Mouse (Mus musculus) E14TG2a.4 (cell line): ENCODE results near the gene Polm.

ENCODE experiments used
- CTCF ChIP-seq: conservative IDR thresholded peaks from 2 replicates; pipeline ENCODE4 v1.5.1; 2014; ENCODE audit warnings: low read length
- POU5F1 ChIP-seq: IDR thresholded peaks from 2 replicates; pipeline ENCODE4 v1.6.1; 2014; ENCODE audit warnings: low read length, borderline replicate concordance

- TF ChIP-seq CTCF (no peak), POU5F1 (no peak)
Measured at GRCm38 (mm10) chr11:5849316-5849715, 11.5 kb upstream of the Polm start.
